Mouse (Mus musculus): ENCODE measurements around the gene Fut7. TPM values are rescaled to one million over a fixed set of nuclear protein-coding genes. Genes with fewer than 3 reads are reported as not detected.

The Fut7 gene
- polyA plus RNA-seq, 1 experiment = 0.57 TPM

- TF ChIP-seq POLR2A (IDR thresholded peaks at IDR 0.05; ENCODE audit: borderline replicate concordance, extremely low read depth, insufficient read depth, insufficient read length, poor library complexity, severe bottlenecking) = no peak
- TF ChIP-seq CTCF (IDR thresholded peaks at IDR 0.05; ENCODE audit: borderline replicate concordance, extremely low read depth, insufficient read depth, insufficient read length) = no peak
- no peak for DNase-seq (ENCODE audit: low read depth)
Measured at GRCm38 (mm10) chr2:25441067-25441466, 18.0 kb downstream of the Fut7 start.

GRCm38 (mm10) chr2:25442682-25443081, 19.6 kb downstream of the Fut7 start:
- no peak for DNase-seq (ENCODE audit: low read depth)
- TF ChIP-seq POLR2A (IDR thresholded peaks at IDR 0.05; ENCODE audit: borderline replicate concordance, extremely low read depth, insufficient read depth, insufficient read length, poor library complexity, severe bottlenecking) (no peak), CTCF (IDR thresholded peaks at IDR 0.05; ENCODE audit: borderline replicate concordance, extremely low read depth, insufficient read depth, insufficient read length) (no peak)

DNA sequence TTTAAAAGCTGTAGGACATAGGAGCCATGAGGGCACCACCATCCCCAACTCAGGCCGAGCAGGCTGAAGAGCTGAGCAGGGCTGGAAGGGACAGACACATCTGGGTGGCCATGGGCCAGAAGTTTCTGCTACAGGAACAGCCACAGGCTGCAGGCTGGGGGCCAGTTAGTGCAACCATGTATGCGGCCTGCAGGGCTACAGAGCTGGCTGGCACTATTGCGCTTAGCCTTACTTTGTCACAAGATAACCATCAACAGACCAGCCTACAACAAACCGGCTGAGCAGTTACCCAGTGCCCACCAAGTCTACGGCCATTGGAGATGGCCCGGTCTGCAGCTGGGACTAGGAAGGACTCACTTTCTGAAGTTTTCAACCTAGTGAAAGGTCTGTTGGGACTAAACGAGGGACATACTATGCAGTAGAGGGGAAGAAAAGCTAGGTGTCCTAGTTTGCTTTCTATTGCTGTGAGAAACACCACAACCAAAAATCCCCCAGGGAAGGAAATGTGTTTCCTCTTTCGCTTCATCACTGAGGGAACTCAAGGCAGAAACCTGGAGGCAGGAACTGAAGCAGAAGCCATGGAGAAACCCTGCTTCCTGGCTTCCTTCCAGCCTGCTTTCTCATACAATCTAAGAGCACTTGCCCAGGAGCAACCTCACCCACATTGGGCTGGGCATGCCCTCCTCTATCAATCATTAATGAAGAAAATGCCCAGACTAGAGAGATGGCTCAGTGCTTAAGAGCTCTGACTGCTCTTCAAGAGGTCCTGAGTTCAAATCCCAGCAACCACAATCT, 28.0 kb downstream of the Fut7 start:
- DNase-seq (ENCODE audit: low read depth) = no peak

GRCm38 (mm10) chr2:25452951-25453350, 29.9 kb downstream of the Fut7 start:
- no peak for TF ChIP-seq CTCF (IDR thresholded peaks at IDR 0.05; ENCODE audit: borderline replicate concordance, extremely low read depth, insufficient read depth, insufficient read length)
- no peak for TF ChIP-seq POLR2A (IDR thresholded peaks at IDR 0.05; ENCODE audit: borderline replicate concordance, extremely low read depth, insufficient read depth, insufficient read length, poor library complexity, severe bottlenecking)
- DNase-seq (ENCODE audit: low read depth) = no peak

More for the DNA sequence above, 28.0 kb downstream of the Fut7 start:
- no peak for TF ChIP-seq CTCF (IDR thresholded peaks at IDR 0.05; ENCODE audit: borderline replicate concordance, extremely low read depth, insufficient read depth, insufficient read length)
- TF ChIP-seq POLR2A (IDR thresholded peaks at IDR 0.05; ENCODE audit: borderline replicate concordance, extremely low read depth, insufficient read depth, insufficient read length, poor library complexity, severe bottlenecking) = no peak

DNA sequence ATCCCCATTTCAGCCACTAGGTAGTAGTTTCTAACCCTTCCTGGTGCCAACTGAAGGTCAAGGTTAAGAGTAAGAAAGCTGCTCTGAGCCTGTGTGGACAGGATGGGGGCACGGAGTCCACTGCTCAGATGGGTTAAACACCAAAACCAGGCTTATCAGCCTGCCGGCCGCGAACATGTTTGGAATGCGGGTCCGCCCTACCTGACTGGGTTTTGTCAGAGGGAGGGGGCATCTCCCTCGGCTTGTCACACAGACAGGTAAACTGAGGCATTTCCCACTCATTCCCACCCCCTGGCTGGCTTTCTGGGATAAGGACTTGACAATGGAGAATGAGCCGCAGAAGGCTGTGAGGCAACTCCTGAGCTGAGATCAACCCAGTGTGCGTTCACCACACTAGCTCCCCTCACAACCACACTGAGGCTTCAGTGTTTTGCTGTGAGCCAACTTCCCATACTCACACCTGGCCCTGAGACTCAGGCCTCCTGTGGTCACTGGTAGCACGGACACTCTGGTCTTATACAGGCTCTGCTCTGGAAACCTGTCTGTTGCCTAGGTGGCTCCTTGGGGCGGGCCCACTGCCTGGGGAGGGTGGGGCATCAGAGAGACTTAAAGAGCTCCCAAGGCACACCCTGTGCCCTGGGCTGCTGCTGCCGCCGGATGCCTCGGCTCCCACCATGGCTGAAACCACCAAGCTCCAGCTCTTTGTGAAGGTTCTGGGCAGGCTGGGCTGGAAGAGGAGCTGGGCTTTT, 33.3 kb downstream of the Fut7 start, which contains the start of gene Clic3:
TSS of gene Clic3 (plus strand) at position 634 of the 749 bp plus-strand sequence.
- DNase-seq (ENCODE audit: low read depth) = no peak
- TF ChIP-seq CTCF (IDR thresholded peaks at IDR 0.05; ENCODE audit: borderline replicate concordance, extremely low read depth, insufficient read depth, insufficient read length) = no peak
- no peak for TF ChIP-seq POLR2A (IDR thresholded peaks at IDR 0.05; ENCODE audit: borderline replicate concordance, extremely low read depth, insufficient read depth, insufficient read length, poor library complexity, severe bottlenecking)

- DNase-seq (ENCODE audit: low read depth) = no peak
- no peak for TF ChIP-seq POLR2A (IDR thresholded peaks at IDR 0.05; ENCODE audit: borderline replicate concordance, extremely low read depth, insufficient read depth, insufficient read length, poor library complexity, severe bottlenecking)
- no peak for TF ChIP-seq CTCF (IDR thresholded peaks at IDR 0.05; ENCODE audit: borderline replicate concordance, extremely low read depth, insufficient read depth, insufficient read length)
Measured at GRCm38 (mm10) chr2:25457022-25457896, 34.2 kb downstream of the Fut7 start.

- DNase-seq (ENCODE audit: low read depth) = no peak
- TF ChIP-seq CTCF (IDR thresholded peaks at IDR 0.05; ENCODE audit: borderline replicate concordance, extremely low read depth, insufficient read depth, insufficient read length) (no peak), POLR2A (IDR thresholded peaks at IDR 0.05; ENCODE audit: borderline replicate concordance, extremely low read depth, insufficient read depth, insufficient read length, poor library complexity, severe bottlenecking) (no peak)
Measured at GRCm38 (mm10) chr2:25458911-25459310, 35.8 kb downstream of the Fut7 start.

DNA sequence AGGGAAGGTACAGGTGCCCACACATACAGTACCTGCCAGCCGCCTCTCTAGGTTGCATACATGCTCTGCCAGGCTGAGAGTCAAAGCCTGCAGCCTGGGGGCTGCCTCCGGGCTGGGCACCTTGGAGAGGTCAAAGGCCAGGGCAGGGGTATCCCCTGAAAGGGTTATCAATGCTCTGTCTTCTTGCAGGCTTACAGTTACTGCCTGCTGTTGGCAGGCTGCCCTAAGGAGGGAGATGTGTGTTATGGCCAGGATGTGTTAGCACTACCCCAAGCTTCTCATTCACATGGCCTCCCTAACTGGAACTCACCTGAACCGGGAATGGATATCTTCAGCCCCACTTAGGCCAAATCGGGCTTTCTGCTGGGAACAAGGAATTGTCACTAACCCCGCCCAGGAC, 37.1 kb downstream of the Fut7 start:
- DNase-seq (ENCODE audit: low read depth) = no peak
- no peak for TF ChIP-seq POLR2A (IDR thresholded peaks at IDR 0.05; ENCODE audit: borderline replicate concordance, extremely low read depth, insufficient read depth, insufficient read length, poor library complexity, severe bottlenecking)
- no peak for TF ChIP-seq CTCF (IDR thresholded peaks at IDR 0.05; ENCODE audit: borderline replicate concordance, extremely low read depth, insufficient read depth, insufficient read length)

DNA sequence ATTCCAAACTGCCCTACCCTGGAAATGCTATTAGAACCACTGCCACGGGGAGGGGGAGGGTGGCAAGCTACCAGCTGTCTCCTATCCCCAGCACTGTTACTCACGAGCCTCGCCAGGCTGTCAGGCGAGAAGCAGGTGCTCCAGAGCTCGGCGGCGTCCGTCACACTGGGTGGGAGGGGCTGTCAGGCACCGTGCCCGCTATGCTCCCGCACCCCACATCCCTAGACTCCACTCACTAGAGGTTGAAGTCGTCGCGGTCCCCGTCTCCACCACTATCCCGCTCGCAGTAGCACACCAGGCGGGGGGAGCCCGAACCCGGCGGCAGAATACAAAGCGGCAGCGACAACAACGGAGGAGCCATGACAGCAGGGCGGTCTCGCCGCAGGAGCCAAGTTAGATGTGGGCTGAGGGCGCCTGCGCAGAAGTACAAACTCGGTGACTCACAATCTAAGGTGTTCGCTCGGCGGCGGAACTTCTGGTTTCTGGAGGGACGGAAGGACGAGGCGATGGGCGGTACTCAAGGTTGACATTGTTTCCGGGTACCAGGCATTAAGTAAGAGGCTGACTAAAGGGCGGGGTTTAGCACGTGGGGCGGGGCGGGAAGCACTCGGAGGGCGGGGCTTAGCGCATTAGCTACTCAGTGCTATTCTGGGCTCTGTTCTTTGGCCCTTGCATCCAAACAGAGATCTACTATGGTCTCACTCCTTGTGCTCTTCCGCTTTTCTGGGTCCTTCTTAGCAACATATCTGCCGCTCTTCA, 37.7 kb downstream of the Fut7 start, which contains the start of gene Paxx:
TSS of gene Paxx (minus strand) at position 544 of the 759 bp plus-strand sequence.
- peak; percentile 98 for DNase-seq (ENCODE audit: low read depth)
- TF ChIP-seq CTCF (IDR thresholded peaks at IDR 0.05; ENCODE audit: borderline replicate concordance, extremely low read depth, insufficient read depth, insufficient read length) = no peak
- peak; percentile 10; the same call in 1 of the 2 replicates for TF ChIP-seq POLR2A (IDR thresholded peaks at IDR 0.05; ENCODE audit: borderline replicate concordance, extremely low read depth, insufficient read depth, insufficient read length, poor library complexity, severe bottlenecking)

DNA sequence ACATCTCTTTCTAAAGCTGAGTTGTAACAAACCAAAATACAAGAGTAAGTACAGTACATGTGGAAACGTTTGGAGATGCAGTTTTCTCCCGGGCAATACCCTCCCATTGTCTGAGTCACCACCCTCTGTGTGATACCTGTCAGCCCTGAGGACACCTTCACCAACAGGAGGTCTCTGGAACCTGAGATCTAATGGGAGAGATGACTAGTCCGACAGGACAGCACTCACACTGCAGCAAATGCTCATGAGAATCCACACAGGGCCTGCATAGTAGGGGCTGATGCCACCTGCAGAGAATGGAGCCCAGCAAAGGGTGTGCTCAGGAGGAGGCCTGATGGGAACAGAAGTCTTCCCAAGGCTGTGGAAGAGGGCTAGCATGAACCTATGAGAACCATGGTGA, 38.3 kb downstream of the Fut7 start:
- TF ChIP-seq CTCF (IDR thresholded peaks at IDR 0.05; ENCODE audit: borderline replicate concordance, extremely low read depth, insufficient read depth, insufficient read length) (no peak), POLR2A (IDR thresholded peaks at IDR 0.05; ENCODE audit: borderline replicate concordance, extremely low read depth, insufficient read depth, insufficient read length, poor library complexity, severe bottlenecking) (no peak)
- DNase-seq (ENCODE audit: low read depth) = no peak
